ENCODE assay signal across 24 mouse cellular contexts in genomic region chr17:83374123-83374522, GRCm38 (mm10). TPM values are rescaled to one million over a fixed set of nuclear protein-coding genes. Genes with fewer than 3 reads are reported as not detected.
DNase-seq lines count a peak whose midpoint lies in the region; ATAC-seq and TF ChIP-seq lines count a peak whose summit lies in the region.
"Had no signal": no experiment of that assay in that cellular context is flagged by ENCODE, and none has a peak within 500 bp of the region (broad histone marks: within the 10 kb centered on the region; RNA-seq: fewer than 3 reads in every experiment).

No protein-coding gene starts in this region.

- dilution Hi-C loops in CH12.LX (cut with MboI; ENCODE audit: extremely low pct_ligation_motif_present, extremely low pct_unique_long_range_greater_than_20kb, low sequenced_read_pairs), result no loop called here

- TF ChIP-seq EP300 in CH12.LX (IDR thresholded peaks at IDR 0.05; ENCODE audit: low read length) (no peak), MEL (IDR thresholded peaks at IDR 0.05; ENCODE audit: low read depth in 1 of 2, low read length in 2 of 2) (no peak)

- H3K27me3 ChIP-seq in CH12.LX (replicated peaks) (no peaks in the 10 kb centered on the region), MEL (ENCODE audit: control insufficient read depth in 1 of 2, insufficient read depth in 2 of 2, low read length in 2 of 2) (no peaks in the 10 kb centered on the region)
- no peaks in the 10 kb centered on the region for H3K27me3 ChIP-seq in intestine, embryonic 15.5 days (replicated peaks)
- H3K27me3 ChIP-seq: Patski had no signal

- TF ChIP-seq RAD21 in CH12.LX (IDR thresholded peaks at IDR 0.05; ENCODE audit: low read depth, low read length), result no peak
- TF ChIP-seq RAD21 in MEL (IDR thresholded peaks at IDR 0.05; ENCODE audit: low read depth, low read length), result no peak

- no peak for TF ChIP-seq POLR2A in CH12.LX (IDR thresholded peaks at IDR 0.05; ENCODE audit: low read depth, low read length)
- TF ChIP-seq POLR2A in MEL (IDR thresholded peaks at IDR 0.05; ENCODE audit: control insufficient read depth in 1 of 2, insufficient read depth in 1 of 2, low read depth in 1 of 2, low read length in 2 of 2, poor library complexity in 1 of 2), result no peak

- no peak overlapping the region for H3K4me3 ChIP-seq in CH12.LX (replicated peaks in 1 of 3; ENCODE audit: low read depth in 2 of 3, low read length in 2 of 3, poor library complexity in 1 of 3)
- H3K4me3 ChIP-seq in ES-E14 (ENCODE audit: insufficient read depth in 1 of 2, low read depth in 1 of 2, low read length in 2 of 2, poor library complexity in 1 of 2, severe bottlenecking in 1 of 2), result no peak overlapping the region
- no peak overlapping the region for H3K4me3 ChIP-seq in MEL (ENCODE audit: control insufficient read depth in 1 of 2, insufficient read depth in 1 of 2, low read depth in 2 of 2, low read length in 2 of 2)
- H3K4me3 ChIP-seq in intestine, embryonic 15.5 days (replicated peaks), result no peak overlapping the region

- H3K36me3 ChIP-seq in CH12.LX (replicated peaks in 1 of 2; ENCODE audit: control insufficient read depth in 1 of 2, insufficient read depth in 1 of 2, low read length in 1 of 2), result peaks cover 0 to 23% of the 10 kb centered on the region in 2 experiments
- H3K36me3 ChIP-seq in ES-E14 (ENCODE audit: control insufficient read depth, insufficient read depth, low read length, poor library complexity, severe bottlenecking), result no peaks in the 10 kb centered on the region
- peaks cover 0 to 30% of the 10 kb centered on the region in 2 experiments; a peak in 2 of 4 replicates for H3K36me3 ChIP-seq in MEL (ENCODE audit: control insufficient read depth in 1 of 2, insufficient read depth in 2 of 2, low read length in 2 of 2)
- H3K36me3 ChIP-seq in intestine, embryonic 15.5 days, result no peaks in the 10 kb centered on the region

- TF ChIP-seq CTCF in CH12.LX (conservative IDR thresholded peaks at IDR 0.05 in 1 of 2, IDR thresholded peaks at IDR 0.05 in 1 of 2; ENCODE audit: low read depth in 2 of 2, low read length in 2 of 2) (no peak), MEL (IDR thresholded peaks at IDR 0.05 in 2 of 3, conservative IDR thresholded peaks at IDR 0.05 in 1 of 3; ENCODE audit: control insufficient read depth in 1 of 3, insufficient read depth in 1 of 3, low read depth in 2 of 3, low read length in 3 of 3, poor library complexity in 1 of 3, severe bottlenecking in 1 of 3) (no peak)

- H3K9ac ChIP-seq in CH12.LX (ENCODE audit: insufficient read depth, low read depth) (no peak overlapping the region), ES-E14 (ENCODE audit: insufficient read depth, low read depth, low read length, poor library complexity, severe bottlenecking) (no peak overlapping the region), MEL (ENCODE audit: control insufficient read depth, low read depth, low read length, poor library complexity, severe bottlenecking) (no peak overlapping the region)
- H3K9ac ChIP-seq in intestine, embryonic 15.5 days, result no peak overlapping the region

- ATAC-seq in intestine, embryonic 15.5 days, result no peak
- ATAC-seq: activated CD4-positive, CD25-positive, alpha-beta regulatory T cell, adult 4 months; CD4-positive, CD25-positive, alpha-beta regulatory T cell, adult 4 months; Patski had no signal

- H3K4me1 ChIP-seq in CH12.LX (ENCODE audit: control insufficient read depth in 1 of 2, insufficient read depth in 2 of 2) (peaks cover 3 to 23% of the 10 kb centered on the region in 2 experiments; a peak in 3 of 4 replicates), ES-E14 (ENCODE audit: control insufficient read depth in 2 of 2, insufficient read depth in 2 of 2, low read length in 2 of 2, poor library complexity in 1 of 2) (peaks cover 2 to 5% of the 10 kb centered on the region in 2 experiments; a peak in 2 of 4 replicates), MEL (ENCODE audit: control insufficient read depth in 1 of 2, insufficient read depth in 2 of 2, low read length in 2 of 2) (peaks cover 17 to 23% of the 10 kb centered on the region in 2 experiments)
- H3K4me1 ChIP-seq in intestine, embryonic 15.5 days (replicated peaks), result peaks cover 10% of the 10 kb centered on the region; the same call in 1 of the 2 replicates

- H3K79me2 ChIP-seq in CH12.LX (replicated peaks; ENCODE audit: control insufficient read depth, extremely low read depth, insufficient read depth, poor library complexity, severe bottlenecking) (peaks cover 23% of the 10 kb centered on the region), MEL (ENCODE audit: control insufficient read depth, insufficient read depth, low read length, poor library complexity) (peaks cover 27% of the 10 kb centered on the region)

- H3K27ac ChIP-seq in CH12.LX (ENCODE audit: insufficient read depth, low read depth), result no peak overlapping the region
- H3K27ac ChIP-seq in ES-E14 (ENCODE audit: insufficient read depth, low read depth, low read length, poor library complexity, severe bottlenecking), result no peak overlapping the region
- no peak overlapping the region for H3K27ac ChIP-seq in MEL (ENCODE audit: control insufficient read depth, low read depth, low read length)
- H3K27ac ChIP-seq in intestine, embryonic 15.5 days, result no peak overlapping the region

- in situ Hi-C loops in CH12.LX (cut with MboI; ENCODE audit: low pct_ligation_motif_present, low pct_unique_long_range_greater_than_20kb, low sequenced_read_pairs), result loop anchor here (10.0 kb wide), 1 partner anchor 99 kb away; no protein-coding TSS in a partner anchor
- in situ Hi-C loops in ES-E14 (cut with MboI; ENCODE audit: low sequenced_read_pairs in 2 of 2, unreplicated experiment in 2 of 2), result no loop called here

- no peak for DNase-seq in CH12.LX (ENCODE audit: extremely low read depth)
- DNase-seq in ES-E14 (ENCODE audit: low read depth, low spot score), result no peak
- no peak for DNase-seq in MEL (ENCODE audit: low read depth, low spot score)
- DNase-seq in frontal cortex, postnatal 10 days (ENCODE audit: low spot score in 2 of 2), result no peak
- no peak for DNase-seq in MN1 (ENCODE audit: low spot score)
- DNase-seq: adrenal gland, adult 2 months; adrenal gland, adult 8-10 months; adrenal gland, postnatal 10 days; adrenal gland, postnatal 14 days; adrenal gland, postnatal 25 days; adrenal gland, postnatal 36 days; B cell, adult 2 months; cerebellum, adult 11 months; cerebellum, adult 11-12 months; cerebellum, adult 18-20 months; cerebellum, adult 2 months; cerebellum, adult 8-10 months; cerebellum, adult 9-10 months; cerebellum, adult 9-11 months had no signal

- no peak overlapping the region for H3K4me2 ChIP-seq in CH12.LX (ENCODE audit: insufficient read depth, low read depth, poor library complexity, severe bottlenecking)
- H3K4me2 ChIP-seq in intestine, embryonic 15.5 days (replicated peaks), result no peak overlapping the region

- H3K9me3 ChIP-seq in CH12.LX (replicated peaks; ENCODE audit: low read length) (peaks cover 3% of the 10 kb centered on the region), ES-E14 (ENCODE audit: control insufficient read depth, insufficient read depth, low read depth, low read length) (peaks cover 8% of the 10 kb centered on the region), MEL (replicated peaks; ENCODE audit: insufficient read depth, low read length) (no peaks in the 10 kb centered on the region)
- no peaks in the 10 kb centered on the region for H3K9me3 ChIP-seq in intestine, embryonic 15.5 days
- H3K9me3 ChIP-seq: G1E had no signal

TF ChIP-seq in CH12.LX, 34 proteins besides CTCF, POLR2A, EP300 and RAD21:
- no peak for TF ChIP-seq MAZ (IDR thresholded peaks at IDR 0.05; ENCODE audit: low read depth, low read length)
- TF ChIP-seq MAFK (IDR thresholded peaks at IDR 0.05; ENCODE audit: insufficient replicate concordance, low read length), result peak; percentile 63; the same call in 1 of the 2 replicates

TF ChIP-seq in ES-E14, 5 proteins besides CTCF, POLR2A, EP300 and RAD21:
- TF ChIP-seq ZNF384 (IDR thresholded peaks at IDR 0.05; ENCODE audit: low read depth, low read length), result no peak
- TF ChIP-seq MAFK (IDR thresholded peaks at IDR 0.05; ENCODE audit: insufficient read depth, low read depth, low read length), result peak; percentile 61

TF ChIP-seq in MEL, 35 proteins besides CTCF, POLR2A, EP300 and RAD21:
- no peak for TF ChIP-seq CHD1 (IDR thresholded peaks at IDR 0.05; ENCODE audit: low read depth, low read length)
- TF ChIP-seq SMC3 (IDR thresholded peaks at IDR 0.05; ENCODE audit: low read depth, low read length), result no peak
- TF ChIP-seq MAFK (IDR thresholded peaks at IDR 0.05; ENCODE audit: borderline replicate concordance, low read depth, low read length), result peak; percentile 79; the same call in 1 of the 2 replicates
- no peak for TF ChIP-seq TCF12 (IDR thresholded peaks at IDR 0.05; ENCODE audit: low read depth, low read length)
- no peak for TF ChIP-seq GABPA (IDR thresholded peaks at IDR 0.05; ENCODE audit: low read depth, low read length)
- TF ChIP-seq RCOR1 (IDR thresholded peaks at IDR 0.05; ENCODE audit: low read depth, low read length), result no peak
- TF ChIP-seq UBTF (IDR thresholded peaks at IDR 0.05; ENCODE audit: borderline replicate concordance, insufficient read depth, low read depth, low read length), result no peak

RNA-seq across cellular contexts. Expression of gene Eml4, which starts 23.4 kb away (rescaled TPM):
- 38.2 and 43.7 TPM in 2 replicates for total RNA-seq in CH12.LX (2012; rRNA removed)
- total RNA-seq in CH12.LX (2014; rRNA removed), result 75.6 and 75.9 TPM in 2 replicates
- polyA plus RNA-seq in CH12.LX (2012; ENCODE audit: insufficient read length, low read depth), result 58.6 and 60.1 TPM in 2 replicates
- total RNA-seq in ES-E14 (2012; rRNA removed), result 39.5 and 43.0 TPM in 2 replicates
- total RNA-seq in MEL (2012; rRNA removed), result 25.6 and 30.7 TPM in 2 replicates
- polyA plus RNA-seq in MEL (2012; ENCODE audit: insufficient read depth in 1 of 2, insufficient read length in 2 of 2, low read depth in 1 of 2, low replicate concordance in 2 of 2, missing spikeins in 1 of 2), result 10 to 100 TPM in 1 of 2 experiments, not detected in 1; 42.4 TPM
- 34.5 and 37.0 TPM in 2 replicates for polyA plus RNA-seq in intestine, embryonic 15.5 days (2015; fragmentation: Nextera tagmentation; extraction: Ambion mirVana)

Comparison
In these comparisons a context has a peak if more than half of its experiments do, and no peak if none do; other contexts are left out.
1. Of the 35 proteins assayed by ChIP-seq in both MEL and CH12.LX: peak only in MEL: none; only in CH12.LX: none; in both: MAFK; in neither: 34.